Mouse (Mus musculus): ENCODE measurements at regions not wholly inside any gene's neighbourhood (a gene's known extent, or its start where the extent isn't known, plus 50 kb on each side); places are given as distances from the start of the nearest gene placed in this dataset.
"Not testable (repeated sequence)": the region's sequence is repeated elsewhere in the genome, so short reads cannot be mapped to it uniquely, and the experiment has no call there.

- no peak for ATAC-seq (replicated peaks; ENCODE audit: poor library complexity)
Measured at GRCm38 (mm10) chr4:66691598-66692220, 135.7 kb upstream of the Tlr4 start.

- ATAC-seq (replicated peaks; ENCODE audit: poor library complexity): no peak
Measured at GRCm38 (mm10) chr4:66693982-66694578, 133.3 kb upstream of the Tlr4 start.

- ATAC-seq (replicated peaks; ENCODE audit: poor library complexity): no peak
Measured at GRCm38 (mm10) chr4:66715821-66716760, 111.3 kb upstream of the Tlr4 start.

- no peak for ATAC-seq (replicated peaks; ENCODE audit: poor library complexity)
Measured at GRCm38 (mm10) chr4:66737407-66737806, 90.0 kb upstream of the Tlr4 start.

GRCm38 (mm10) chr4:66743421-66743820 lies 84.0 kb upstream of the Tlr4 start:
- not testable (repeated sequence) for ATAC-seq (replicated peaks; ENCODE audit: poor library complexity)

DNA sequence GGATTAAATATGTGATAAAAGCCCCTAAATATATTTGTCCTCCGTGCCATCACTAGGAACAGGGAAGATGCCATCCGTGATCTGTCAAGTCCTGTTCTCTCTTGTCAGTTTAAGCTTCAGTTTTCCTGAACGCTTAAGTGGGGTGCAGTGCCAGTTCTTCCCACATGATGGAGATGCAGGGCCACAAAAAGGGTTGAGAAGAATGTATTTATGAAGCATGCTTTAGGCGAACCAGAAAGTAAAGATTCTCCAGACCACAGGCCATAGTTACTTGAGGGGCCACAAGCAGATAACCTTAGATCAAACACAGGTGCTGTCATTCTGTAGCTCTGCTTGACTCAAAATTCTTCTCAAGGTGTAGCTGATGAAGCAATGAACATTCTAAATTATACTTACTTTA lies 58.6 kb upstream of the Tlr4 start:
- peak; percentile 87 for ATAC-seq (replicated peaks; ENCODE audit: poor library complexity)
